Mouse (Mus musculus) gonadal fat pad, adult 2 months (tissue): ENCODE results near the gene Gm20388. TPM values are rescaled to one million over a fixed set of nuclear protein-coding genes. Genes with fewer than 3 reads are reported as not detected.

ENCODE experiments used
- DNase-seq: peaks from one replicate; pipeline ENCODE4 v3.0.0-alpha.2; 2012; ENCODE audit warnings: low read depth
- polyA plus RNA-seq: library from polyadenylated mRNA; depleted of rRNA; stranded (reverse); fragments of >200 nt; gene quantifications from 2 replicates; pipeline ENCODE4 v1.2.3, GENCODE M21; 2012

The Gm20388 gene
- polyA plus RNA-seq, 1 experiment, result 119 TPM

DNA sequence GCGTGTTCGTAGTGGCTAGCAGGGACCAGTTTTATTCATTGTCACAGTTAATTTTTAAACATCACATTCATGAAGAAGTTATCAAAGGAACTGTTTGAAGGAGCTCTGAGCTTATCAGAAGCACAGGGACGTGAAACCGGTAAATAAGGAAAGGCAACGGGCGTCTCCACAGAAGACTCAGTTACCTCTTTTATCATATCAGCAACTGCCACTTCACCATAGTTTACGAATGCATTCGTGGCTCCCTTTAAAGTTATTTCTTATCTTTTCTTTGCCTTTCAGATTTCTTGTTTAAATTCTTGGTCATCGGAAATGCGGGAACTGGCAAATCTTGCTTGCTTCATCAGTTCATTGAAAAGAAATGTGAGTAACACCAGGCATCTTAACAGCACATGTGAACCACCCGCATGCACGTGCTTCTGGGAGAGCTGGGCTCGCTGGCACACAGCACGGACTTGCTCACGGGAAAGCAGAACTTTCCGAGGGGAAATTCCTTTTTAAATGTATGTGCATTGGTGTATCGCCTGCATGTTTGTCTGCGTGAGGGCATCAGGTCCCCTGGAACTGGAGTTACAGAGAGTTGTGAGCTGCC lies 3913.0 kb downstream of the Gm20388 start:
- no peak for DNase-seq

DNA sequence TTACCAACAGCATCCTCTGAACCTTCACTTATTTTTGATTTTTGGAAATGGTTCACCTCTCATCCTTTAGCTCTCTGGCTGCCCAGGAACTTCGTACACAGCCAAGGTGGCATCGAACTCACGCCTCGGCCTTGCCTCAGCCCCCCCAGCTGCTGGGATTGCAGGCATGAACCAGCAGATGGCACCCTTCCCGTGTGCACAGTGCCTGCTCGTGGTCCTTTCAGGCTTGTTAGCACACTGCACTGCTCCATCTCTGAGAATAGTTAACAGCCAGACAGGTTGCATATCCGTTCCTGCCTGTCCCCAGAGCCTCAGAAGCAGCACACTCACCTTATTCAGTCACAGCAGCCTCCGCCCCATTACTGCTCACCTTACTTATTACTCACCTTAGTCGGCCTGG lies 3915.4 kb downstream of the Gm20388 start:
- no peak for DNase-seq

DNA sequence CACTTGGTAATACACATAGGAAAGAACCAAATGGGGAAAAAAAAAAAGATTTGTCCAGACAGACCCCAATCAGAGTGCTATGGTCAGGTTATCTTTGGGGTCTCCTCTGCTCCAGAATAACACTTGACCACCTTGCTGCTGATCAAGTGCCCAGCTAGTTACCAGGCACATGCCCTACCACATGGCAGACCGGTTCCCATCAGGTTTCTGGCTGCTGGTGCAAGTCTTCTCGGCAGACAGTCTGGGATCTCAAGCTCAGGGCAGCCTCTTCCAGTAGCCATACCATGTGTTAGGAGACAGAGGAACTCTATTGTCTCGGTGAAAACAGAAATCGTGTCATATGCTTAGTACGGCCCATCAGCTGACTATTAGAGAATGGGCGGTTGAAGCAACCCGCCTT lies 3916.1 kb downstream of the Gm20388 start:
- no peak for DNase-seq

DNA sequence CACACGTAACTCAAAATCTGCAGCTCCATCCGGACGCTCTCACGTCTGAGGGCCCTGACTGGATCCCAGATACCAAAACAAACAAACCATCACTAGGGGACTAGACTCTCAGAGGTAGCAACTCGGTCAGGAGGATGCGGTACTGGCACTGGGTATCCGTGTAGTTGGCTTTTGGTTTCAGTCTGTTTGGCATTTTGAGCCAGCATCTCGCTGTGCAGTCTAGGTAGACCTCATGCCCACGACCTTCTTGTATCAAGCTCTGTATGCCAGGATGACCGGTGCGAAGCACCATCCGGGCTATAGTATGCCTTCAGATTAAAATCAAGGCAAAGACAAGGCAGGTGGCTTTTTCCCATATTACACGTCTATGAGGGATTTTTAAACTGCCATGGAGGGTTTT lies 3916.9 kb downstream of the Gm20388 start:
- DNase-seq, result no peak

DNA sequence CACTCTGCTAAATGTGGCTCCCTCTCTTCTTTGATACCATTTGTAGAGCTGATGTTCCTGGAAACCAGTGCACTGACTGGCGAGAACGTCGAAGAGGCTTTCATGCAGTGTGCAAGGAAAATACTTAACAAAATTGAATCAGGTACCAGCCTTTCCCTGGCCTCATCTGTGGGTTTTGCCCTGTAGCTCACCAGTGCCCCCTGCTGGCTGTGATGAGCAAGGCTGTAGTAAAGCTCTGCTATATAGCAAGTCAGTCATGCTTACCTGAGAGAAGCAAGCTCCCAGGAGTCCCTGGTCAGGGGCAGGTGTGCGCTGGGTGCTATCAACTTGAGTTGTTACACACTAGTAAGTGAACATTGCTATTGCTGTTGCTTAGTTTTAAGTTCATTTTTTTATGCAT lies 3922.1 kb downstream of the Gm20388 start:
- no peak for DNase-seq

DNA sequence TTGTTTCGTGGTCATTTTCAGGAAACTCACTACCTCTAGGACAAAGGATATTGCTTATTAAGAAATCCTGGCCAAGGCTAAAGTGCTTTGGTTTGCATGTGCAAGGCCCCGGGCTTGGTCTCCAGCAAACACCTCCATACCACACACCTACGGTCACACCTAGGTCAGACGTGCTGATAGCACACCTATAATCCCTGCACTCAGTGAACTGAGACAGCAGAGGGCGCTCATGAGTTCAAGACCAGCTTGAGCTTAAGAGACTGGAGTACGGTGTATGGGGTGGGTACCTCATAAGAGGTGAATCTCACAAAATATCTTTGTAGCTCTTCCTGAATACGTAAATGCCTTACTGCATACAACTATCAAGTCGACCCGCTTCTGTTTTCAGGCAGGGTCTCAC lies 3924.8 kb downstream of the Gm20388 start:
- no peak for DNase-seq

DNA sequence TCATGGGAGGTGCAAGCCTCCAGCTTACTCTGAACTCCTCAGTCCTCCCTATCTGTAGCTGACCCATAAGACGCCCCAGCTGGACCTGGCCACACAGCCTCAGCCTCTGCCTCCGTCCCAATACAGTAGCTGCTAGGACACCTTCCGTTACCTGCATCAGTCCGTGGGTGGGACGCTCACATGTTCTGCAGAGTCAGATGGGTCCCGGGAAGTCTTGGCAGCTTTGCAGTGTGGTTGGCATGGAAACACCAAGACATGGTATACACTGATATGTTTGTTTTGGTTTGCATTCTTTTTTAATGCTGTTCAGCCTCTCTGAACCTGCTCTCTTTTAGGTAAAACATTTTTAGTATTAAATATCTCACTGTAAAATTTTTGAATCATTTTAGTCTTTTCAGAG lies 3925.7 kb downstream of the Gm20388 start:
- DNase-seq, result no peak

DNA sequence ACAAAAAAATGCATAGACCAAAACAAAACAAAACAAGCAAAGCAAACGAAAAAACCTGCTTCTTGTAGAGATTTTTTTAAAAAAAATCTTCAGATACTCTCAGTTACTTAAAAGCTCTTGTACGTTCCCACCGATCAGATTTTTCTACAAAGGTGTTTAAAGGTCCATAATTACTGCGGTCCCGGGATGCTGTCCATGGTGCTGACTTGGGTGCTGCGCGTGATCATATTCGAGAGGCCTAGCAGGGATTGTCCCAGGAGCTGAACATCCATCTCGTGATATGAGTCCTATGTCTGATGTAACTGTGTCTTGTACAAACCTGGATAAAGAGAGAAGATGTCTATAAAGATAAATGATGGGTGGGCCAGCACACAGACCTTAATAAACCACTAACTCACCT lies 3927.9 kb downstream of the Gm20388 start:
- DNase-seq, result no peak

DNA sequence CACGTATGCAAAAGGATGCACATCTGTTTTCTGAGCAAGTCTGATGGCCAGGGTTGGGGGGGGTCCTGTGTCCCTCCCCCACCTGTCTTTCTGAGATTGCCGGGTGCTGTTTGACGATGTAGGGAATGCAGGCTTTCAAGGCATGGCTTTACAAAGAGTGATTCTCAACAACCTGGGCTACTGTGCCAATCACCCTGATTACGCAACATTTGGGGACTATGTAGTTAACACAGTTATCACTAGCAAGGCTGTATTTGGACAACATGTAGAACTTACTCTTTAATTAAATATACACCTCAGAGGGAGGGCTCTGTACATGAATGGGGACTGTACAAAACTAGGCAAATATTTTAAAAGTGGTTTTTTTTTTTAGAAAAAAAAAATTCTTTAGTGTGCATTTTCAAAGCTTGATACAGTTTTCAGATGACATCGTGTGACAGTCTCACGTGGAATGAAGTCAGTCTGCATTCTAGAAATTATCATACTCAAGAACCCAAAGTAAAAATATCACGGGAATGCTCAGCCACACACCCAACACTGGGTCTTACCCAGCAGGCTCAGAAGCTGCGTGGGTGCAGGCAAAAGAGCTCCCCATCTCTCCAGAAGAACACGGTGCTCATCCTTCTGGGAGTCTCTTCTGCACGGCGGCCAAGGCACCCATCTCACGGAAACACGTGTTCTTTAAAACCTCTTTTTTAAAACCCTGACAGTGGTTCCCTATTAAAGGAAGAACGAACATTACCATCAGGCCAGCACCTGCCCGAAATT lies 3930.1 kb downstream of the Gm20388 start:
- no peak for DNase-seq

DNA sequence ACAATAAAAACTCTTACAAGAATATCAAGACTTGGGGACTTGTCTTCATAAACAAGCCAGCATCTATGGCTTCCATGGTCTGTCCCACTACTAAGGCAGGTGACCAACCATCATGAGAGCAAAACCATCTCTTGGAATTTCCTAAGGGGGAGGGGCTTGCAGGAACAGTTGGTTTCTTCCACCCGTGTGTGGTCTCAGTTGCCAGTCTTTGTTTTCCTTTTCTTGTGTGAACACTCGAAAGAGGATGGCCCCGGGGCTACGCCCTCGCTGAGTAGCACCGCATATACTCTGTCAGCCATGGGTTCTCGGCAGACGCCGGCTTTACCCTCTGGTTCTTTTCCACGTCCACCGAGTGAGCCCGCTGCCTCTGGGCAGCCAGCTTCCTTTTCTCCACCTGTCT lies 3931.4 kb downstream of the Gm20388 start:
- no peak for DNase-seq

DNA sequence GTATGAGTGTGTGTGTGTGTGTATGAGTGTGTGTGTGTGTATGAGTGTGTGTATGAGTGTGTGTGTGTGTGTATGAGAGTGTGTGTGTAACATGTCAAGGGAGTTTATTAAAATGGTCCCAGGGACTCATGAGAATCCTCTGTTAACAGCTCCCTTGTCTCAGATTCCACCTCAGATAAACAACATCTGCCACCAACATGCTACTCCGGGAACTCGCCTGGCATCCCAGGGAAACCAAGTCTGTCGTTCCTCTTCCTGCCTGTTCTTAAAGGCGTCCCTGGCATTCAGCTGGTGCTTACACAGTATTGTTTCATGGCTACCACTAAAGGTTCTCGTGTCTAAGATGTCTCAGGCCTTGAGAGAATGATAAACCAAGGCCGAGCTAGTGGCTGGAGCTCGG lies 3933.7 kb downstream of the Gm20388 start:
- DNase-seq, result no peak

DNA sequence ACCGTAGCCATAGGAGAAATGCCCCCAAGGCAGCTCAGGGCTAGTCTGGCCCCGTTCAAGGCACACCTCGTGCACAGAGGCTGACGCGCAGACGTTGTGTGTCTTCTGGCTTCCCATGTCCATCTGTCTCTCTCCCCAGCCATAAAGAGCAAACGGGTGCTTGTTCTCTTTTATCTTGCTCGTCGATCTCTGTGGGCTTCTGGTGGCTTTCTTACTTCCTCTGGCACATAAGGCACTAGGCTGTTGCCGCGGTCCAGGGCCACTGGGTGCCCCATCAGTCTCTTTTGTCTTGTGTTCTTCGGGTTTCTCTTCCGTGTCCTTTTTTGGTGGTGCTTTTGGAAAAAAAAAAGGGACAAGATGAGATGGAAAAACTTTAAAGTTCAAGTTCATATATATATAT lies 3934.5 kb downstream of the Gm20388 start:
- no peak for DNase-seq

DNA sequence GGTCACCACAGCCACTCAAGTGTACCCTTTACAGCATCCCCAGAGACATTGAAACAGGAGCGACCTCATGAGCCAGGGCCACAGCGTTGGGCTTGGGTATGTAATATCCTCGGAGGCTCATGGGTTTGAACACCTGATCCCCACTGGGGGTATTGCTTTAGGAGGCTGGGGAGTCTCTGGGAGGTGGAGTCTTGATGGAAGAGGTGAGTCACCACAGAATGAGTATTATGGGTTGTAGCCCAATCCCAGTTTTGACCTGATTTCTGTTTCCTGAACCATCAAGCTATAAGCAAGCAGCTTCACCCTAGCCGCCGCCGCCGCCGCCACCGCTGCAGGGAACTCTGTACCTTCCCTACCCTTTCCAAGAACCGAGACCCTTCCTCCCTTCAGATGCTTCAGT lies 3935.3 kb downstream of the Gm20388 start:
- DNase-seq, result no peak

DNA sequence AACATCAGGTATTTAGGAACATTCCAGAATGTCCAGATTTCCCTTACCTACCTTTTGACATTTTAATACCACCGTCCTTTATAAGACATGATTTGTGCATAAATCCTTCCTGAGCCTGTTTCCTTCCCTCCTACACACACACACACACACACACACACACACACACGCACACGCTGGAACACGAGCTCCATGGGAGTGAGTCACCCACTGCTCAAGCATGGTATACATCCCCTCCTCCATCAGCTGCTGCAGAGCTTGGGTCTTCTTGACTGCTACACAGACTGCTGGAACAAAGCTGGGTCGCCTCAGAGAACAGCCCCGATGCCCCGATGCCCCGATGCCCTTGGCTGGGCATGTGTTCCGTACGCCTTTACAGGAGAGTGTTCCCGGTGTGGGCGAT lies 3935.9 kb downstream of the Gm20388 start:
- DNase-seq, result no peak

DNA sequence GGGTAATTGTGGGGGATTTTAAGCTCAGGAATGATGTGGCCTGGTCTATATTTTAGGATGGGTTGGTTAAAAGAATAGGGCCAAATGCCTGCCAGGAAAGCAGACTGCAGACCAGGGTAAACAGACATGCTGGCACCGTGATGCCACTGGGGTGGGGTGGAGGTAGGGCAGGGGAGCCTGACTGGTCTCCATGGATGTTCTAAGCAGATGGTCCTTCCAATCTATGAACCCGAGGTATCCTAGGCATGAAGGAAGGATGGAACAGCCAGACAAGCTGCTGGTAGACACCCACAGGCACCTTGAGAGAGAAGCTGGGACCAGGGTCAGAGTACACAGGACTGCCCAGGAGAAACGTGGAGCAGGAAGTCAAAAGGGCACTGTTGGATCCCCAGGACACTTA lies 3936.9 kb downstream of the Gm20388 start:
- DNase-seq, result no peak

DNA sequence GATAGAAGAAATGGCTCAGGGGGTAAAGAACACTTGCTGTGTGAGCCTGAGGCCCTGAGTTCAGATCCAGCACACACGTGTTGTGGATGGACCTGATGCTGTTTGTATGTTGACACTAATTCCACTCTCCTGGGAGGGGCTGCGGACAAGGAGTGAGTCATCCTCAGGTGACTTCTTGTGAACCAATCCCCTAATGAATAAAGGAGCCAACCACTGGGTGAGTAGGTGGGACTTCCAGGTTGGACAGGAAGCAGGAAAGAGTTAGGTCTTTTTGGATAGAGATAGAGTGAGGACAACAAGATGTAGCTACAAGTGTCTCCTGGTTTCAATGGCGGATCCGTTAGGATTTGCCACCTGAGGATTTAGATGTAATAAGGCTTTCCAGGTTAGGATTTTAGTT lies 3938.7 kb downstream of the Gm20388 start:
- no peak for DNase-seq

DNA sequence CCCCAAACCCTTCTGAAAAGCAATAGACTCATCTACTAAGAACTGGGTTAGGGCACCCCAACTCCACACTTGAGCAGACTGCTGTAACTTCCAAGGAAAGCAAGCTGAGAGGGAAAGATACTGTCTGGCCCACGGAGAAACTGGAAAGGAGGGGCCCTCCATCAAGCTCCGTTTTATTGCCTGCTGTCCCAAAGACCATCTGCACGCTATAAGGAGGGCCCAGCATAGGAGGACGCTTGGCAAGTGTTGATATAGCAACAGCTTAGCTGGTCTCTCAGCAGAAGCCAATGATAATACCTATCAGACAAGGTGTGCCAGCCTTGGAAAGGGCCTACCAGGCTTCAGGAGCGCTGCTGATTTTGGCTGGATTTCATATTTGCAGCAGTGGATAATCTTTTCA lies 3940.9 kb downstream of the Gm20388 start:
- DNase-seq, result no peak

DNA sequence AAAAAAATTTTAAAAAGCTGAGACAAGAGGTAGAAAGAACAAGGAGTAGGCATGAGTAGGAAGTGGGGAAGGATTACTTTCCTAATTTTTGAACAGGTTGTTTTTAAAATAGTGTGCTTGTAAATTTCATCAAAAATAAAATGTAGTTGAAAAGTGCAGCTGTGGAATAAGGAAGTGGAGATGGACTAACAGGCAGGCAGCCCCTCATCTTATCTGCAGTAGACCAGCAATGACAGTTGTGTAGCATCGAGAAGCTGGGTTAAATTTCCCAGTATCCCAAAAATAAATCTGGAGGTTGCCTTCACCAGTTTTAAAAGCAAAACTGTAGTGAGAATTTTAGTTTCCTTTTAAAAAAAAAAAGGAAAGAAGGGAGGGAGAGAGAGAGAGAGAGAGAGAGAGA lies 3943.6 kb downstream of the Gm20388 start:
- no peak for DNase-seq

DNA sequence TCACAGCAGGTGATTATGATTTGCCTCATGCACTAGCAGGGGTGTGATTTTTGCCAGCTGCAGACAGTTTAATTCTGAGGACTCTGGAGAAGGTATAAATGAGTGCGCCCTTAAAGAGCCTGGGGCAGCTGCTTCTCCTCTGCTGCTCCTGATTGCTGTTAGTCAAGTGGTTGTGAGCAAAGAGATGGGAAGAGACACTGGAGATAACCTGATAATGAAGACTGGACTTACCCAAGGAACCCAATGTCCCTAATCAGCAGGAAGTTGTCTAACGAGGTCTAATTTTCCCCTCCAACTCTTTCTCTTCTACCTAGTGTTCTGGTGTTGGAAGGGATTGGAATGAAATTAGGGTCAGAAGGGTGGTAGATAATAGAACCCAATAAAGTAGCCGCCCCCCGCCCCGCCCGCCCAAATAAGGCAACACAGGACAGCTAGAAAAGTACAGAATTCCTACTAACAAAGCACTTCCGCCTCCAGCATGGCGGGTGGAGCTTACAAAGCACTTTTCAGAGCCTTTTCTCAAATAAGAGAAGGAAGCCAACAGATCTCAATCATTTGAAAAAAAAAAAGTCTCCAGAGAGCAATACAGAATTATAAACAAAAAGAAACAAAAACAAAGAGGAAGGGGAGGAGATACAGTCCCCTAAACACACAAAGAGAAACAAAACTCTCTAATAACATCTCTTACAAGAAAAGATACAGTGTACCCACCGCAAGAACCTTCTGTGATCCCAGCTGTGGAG lies 3944.3 kb downstream of the Gm20388 start:
- no peak for DNase-seq

DNA sequence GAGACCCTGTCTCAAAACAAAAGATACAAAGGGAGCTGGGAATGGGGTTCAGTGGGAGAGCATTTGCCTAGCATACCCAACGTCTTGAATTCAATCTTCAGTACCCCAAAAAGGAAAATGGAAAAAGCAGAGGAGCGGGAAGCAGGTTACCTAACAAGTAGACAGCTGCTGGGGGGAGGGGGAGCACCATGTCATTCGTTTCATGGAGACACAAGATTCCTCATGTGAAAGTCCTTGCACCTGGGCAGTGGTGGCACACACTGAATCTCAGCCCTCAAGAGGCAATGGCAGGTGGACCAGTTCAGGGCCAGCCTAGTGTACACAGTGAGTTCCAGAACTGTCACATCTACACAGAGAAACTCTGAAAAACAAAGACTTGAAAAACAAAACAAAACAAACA lies 3946.7 kb downstream of the Gm20388 start:
- DNase-seq, result no peak

DNA sequence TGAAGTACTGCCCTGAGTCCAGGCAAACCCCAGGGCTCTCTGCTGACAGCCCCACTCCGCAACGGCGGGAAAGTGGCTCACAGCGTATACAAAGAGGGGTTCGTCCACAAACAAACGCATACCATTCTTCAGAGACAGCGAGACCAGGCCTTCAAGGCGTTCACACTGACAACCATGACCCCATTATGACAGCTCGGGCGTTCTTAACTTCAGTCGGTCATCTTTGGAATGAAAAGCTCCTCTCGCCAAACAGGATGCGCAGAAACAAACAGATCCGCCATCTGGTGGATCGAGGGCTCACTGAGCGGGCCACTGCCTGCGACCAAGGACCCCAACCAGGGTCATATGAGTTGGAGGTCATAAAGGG lies 3947.9 kb downstream of the Gm20388 start:
- no peak for DNase-seq

DNA sequence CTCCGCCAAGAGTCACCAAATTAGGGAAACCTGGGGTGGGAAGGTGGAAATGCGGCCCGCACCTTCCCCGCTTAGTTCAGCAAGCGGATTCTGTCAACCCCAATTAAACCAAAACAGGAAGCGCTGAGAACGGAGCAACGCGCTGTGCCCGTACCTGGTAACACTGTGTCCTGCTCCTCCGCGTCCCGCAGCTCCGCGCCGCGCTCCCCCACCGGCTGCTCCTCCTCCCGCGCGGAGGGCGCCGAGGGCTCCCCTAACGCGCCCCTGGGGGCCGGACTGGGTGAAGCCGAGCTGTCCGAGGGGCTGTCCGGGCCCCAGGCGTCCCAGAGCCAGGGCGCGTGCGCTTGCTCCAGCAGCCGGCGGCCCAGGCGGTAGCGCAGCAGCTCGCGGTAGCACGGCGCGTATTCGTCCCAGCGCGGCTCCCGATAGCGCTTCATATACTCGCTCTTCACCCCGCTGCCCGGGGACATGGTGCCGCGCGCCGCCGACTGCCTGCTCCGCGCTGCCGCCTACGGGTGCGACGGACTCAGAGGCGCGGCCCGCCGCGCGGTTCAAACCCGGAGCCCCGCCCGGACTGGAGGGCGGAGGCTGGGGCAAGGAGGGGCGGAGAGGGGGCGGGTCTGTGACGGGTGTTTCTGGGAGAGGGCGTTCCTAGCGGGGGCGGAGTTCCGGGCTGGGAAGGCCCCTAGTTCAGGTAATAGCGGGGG lies 3948.5 kb downstream of the Gm20388 start:
- peak; percentile 38 for DNase-seq
